Mouse (Mus musculus) heart, postnatal 0 days (tissue): Measurements from ENCODE around the gene Mrpl24.
A peak's percentile ranks its signal among the peaks of the same experiment; 100 is the strongest.

Experiments
- CTCF ChIP-seq: IDR thresholded peaks from 2 replicates; pipeline ENCODE4 v1.5.1; 2016; ENCODE audit warnings: antibody characterized with exemption, control low read depth, low read depth
- EP300 ChIP-seq: IDR thresholded peaks from 2 replicates; pipeline ENCODE4 v1.6.1; 2016; ENCODE audit warnings: antibody characterized with exemption, low read depth

GRCm38 (mm10) chr3:87935776-87936175 is 16.5 kb downstream of the Mrpl24 start:
- TF ChIP-seq EP300, result no peak
- TF ChIP-seq CTCF, result peak; percentile 97
